Mouse (Mus musculus): ENCODE results near the gene Ldlrad3. TPM values are rescaled to one million over a fixed set of nuclear protein-coding genes. Genes with fewer than 3 reads are reported as not detected.

The Ldlrad3 gene
- total and polyA plus RNA-seq, 3 experiments: 3.5 to 6.1 TPM; not detected in 1

DNA sequence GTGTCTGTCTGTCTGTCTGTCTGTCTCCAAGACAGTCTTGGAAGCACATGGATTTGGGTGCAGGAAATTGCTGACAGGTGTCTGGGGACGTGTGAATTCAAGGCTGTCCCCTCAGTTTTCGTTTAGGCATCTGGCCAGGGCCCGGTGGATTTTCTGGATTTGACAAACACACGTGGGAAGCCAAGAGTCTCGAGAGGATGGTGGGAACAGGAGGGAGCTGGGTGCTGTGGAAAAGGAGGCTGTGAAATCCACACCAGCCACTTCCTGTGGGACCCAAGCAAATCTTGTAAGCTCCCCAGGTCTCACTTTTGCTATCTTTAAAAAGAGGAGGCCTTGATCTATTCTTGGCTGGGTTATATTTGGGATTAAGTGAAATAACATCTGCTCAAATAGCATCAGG, 42.1 kb upstream of the Ldlrad3 start:
- TF ChIP-seq HCFC1 (IDR thresholded peaks at IDR 0.05; ENCODE audit: low read depth, low read length) (no peak), JUND (IDR thresholded peaks at IDR 0.05; ENCODE audit: low read depth, low read length) (no peak), UBTF (IDR thresholded peaks at IDR 0.05; ENCODE audit: borderline replicate concordance, insufficient read depth, low read depth, low read length) (no peak)
- Histone ChIP-seq H3K9ac (ENCODE audit: control insufficient read depth, low read depth, low read length, poor library complexity, severe bottlenecking) (no peak overlapping the region), H3K4me3 (ENCODE audit: control insufficient read depth in 1 of 2, insufficient read depth in 1 of 2, low read depth in 2 of 2, low read length in 2 of 2) (no peak overlapping the region), H3K9me3 (replicated peaks; ENCODE audit: insufficient read depth, low read length) (no peaks in the 10 kb centered on the region), H3K27ac (ENCODE audit: control insufficient read depth, low read depth, low read length) (no peak overlapping the region), H3K36me3 (ENCODE audit: control insufficient read depth in 1 of 2, insufficient read depth in 2 of 2, low read length in 2 of 2) (no peaks in the 10 kb centered on the region), H3K27me3 (ENCODE audit: control insufficient read depth in 1 of 2, insufficient read depth in 2 of 2, low read length in 2 of 2) (peaks cover 0 to 4% of the 10 kb centered on the region in 2 experiments; a peak in 3 of 4 replicates), H3K79me2 (ENCODE audit: control insufficient read depth, insufficient read depth, low read length, poor library complexity) (no peaks in the 10 kb centered on the region), H3K4me1 (ENCODE audit: control insufficient read depth in 1 of 2, insufficient read depth in 2 of 2, low read length in 2 of 2) (no peaks in the 10 kb centered on the region)
- no peak for DNase-seq (ENCODE audit: low read depth, low spot score)

GRCm38 (mm10) chr2:102227839-102228238, 41.7 kb upstream of the Ldlrad3 start:
- Histone ChIP-seq H3K9me3 (replicated peaks; ENCODE audit: insufficient read depth, low read length) (no peaks in the 10 kb centered on the region), H3K27me3 (ENCODE audit: control insufficient read depth in 1 of 2, insufficient read depth in 2 of 2, low read length in 2 of 2) (peaks cover 0 to 4% of the 10 kb centered on the region in 2 experiments; a peak in 3 of 4 replicates), H3K36me3 (ENCODE audit: control insufficient read depth in 1 of 2, insufficient read depth in 2 of 2, low read length in 2 of 2) (no peaks in the 10 kb centered on the region), H3K4me1 (ENCODE audit: control insufficient read depth in 1 of 2, insufficient read depth in 2 of 2, low read length in 2 of 2) (no peaks in the 10 kb centered on the region), H3K4me3 (ENCODE audit: control insufficient read depth in 1 of 2, insufficient read depth in 1 of 2, low read depth in 2 of 2, low read length in 2 of 2) (no peak overlapping the region), H3K79me2 (ENCODE audit: control insufficient read depth, insufficient read depth, low read length, poor library complexity) (no peaks in the 10 kb centered on the region), H3K9ac (ENCODE audit: control insufficient read depth, low read depth, low read length, poor library complexity, severe bottlenecking) (no peak overlapping the region), H3K27ac (ENCODE audit: control insufficient read depth, low read depth, low read length) (no peak overlapping the region)
- no peak for DNase-seq (ENCODE audit: low read depth, low spot score)
- TF ChIP-seq ZMIZ1 (IDR thresholded peaks at IDR 0.05; ENCODE audit: low read depth, low read length): no peak
- TF ChIP-seq ELF1 (IDR thresholded peaks at IDR 0.05; ENCODE audit: low read depth, low read length): no peak
- no peak for TF ChIP-seq MYC (IDR thresholded peaks at IDR 0.05; ENCODE audit: low read depth, low read length)
- no peak for TF ChIP-seq GATA1 (IDR thresholded peaks at IDR 0.05; ENCODE audit: low read depth, low read length)
- TF ChIP-seq POLR2A (IDR thresholded peaks at IDR 0.05; ENCODE audit: control insufficient read depth in 1 of 2, insufficient read depth in 1 of 2, low read depth in 1 of 2, low read length in 2 of 2, poor library complexity in 1 of 2): no peak
- TF ChIP-seq POLR2AphosphoS5 (IDR thresholded peaks at IDR 0.05; ENCODE audit: borderline replicate concordance, low read depth, low read length): no peak

- no peaks in the 10 kb centered on the region for H3K4me1 ChIP-seq (ENCODE audit: control insufficient read depth in 1 of 2, insufficient read depth in 2 of 2, low read length in 2 of 2)
- H3K9me3 ChIP-seq (replicated peaks; ENCODE audit: insufficient read depth, low read length): no peaks in the 10 kb centered on the region
- H3K79me2 ChIP-seq (ENCODE audit: control insufficient read depth, insufficient read depth, low read length, poor library complexity): no peaks in the 10 kb centered on the region
- H3K36me3 ChIP-seq (ENCODE audit: control insufficient read depth in 1 of 2, insufficient read depth in 2 of 2, low read length in 2 of 2): no peaks in the 10 kb centered on the region
- H3K9ac ChIP-seq (ENCODE audit: control insufficient read depth, low read depth, low read length, poor library complexity, severe bottlenecking): no peak overlapping the region
- H3K27me3 ChIP-seq (ENCODE audit: control insufficient read depth in 1 of 2, insufficient read depth in 2 of 2, low read length in 2 of 2): peaks cover 0 to 4% of the 10 kb centered on the region in 2 experiments; a peak in 2 of 4 replicates
- H3K4me3 ChIP-seq (ENCODE audit: control insufficient read depth in 1 of 2, insufficient read depth in 1 of 2, low read depth in 2 of 2, low read length in 2 of 2): no peak overlapping the region
- no peak for TF ChIP-seq JUND (IDR thresholded peaks at IDR 0.05; ENCODE audit: low read depth, low read length)
- H3K27ac ChIP-seq (ENCODE audit: control insufficient read depth, low read depth, low read length): no peak overlapping the region
- DNase-seq (ENCODE audit: low read depth, low spot score): no peak
These were observed 40.1 kb upstream of the Ldlrad3 start for GRCm38 (mm10) chr2:102226274-102226673.
